Mouse (Mus musculus) adrenal gland, postnatal 14 days (tissue): Measurements from ENCODE around the gene Cers6. TPM values are rescaled to one million over a fixed set of nuclear protein-coding genes. Genes with fewer than 3 reads are reported as not detected.
A peak's percentile ranks its signal among the peaks of the same experiment; 100 is the strongest.

Experiments used
- DNase-seq: peaks from one replicate; pipeline ENCODE4 v3.0.0; 2021; ENCODE audit warnings: mixed read lengths
- total RNA-seq: library from RNA; stranded (reverse); gene quantifications from 2 replicates; pipeline ENCODE4 v1.2.3, GENCODE M21; 2021

Cers6 gene
- total RNA-seq, 1 experiment from 2014 or later = 8.5 TPM

GRCm38 (mm10) chr2:69019821-69020489 is 158.7 kb downstream of the Cers6 start:
- DNase-seq = no peak

- no peak for DNase-seq
Measured at GRCm38 (mm10) chr2:69020636-69021310, 159.5 kb downstream of the Cers6 start.

- no peak for DNase-seq
Measured at GRCm38 (mm10) chr2:69021516-69021915, 160.3 kb downstream of the Cers6 start.

- no peak for DNase-seq
Measured at GRCm38 (mm10) chr2:69024856-69025255, 163.6 kb downstream of the Cers6 start.

- DNase-seq = no peak
Measured at GRCm38 (mm10) chr2:69032562-69032961, 171.3 kb downstream of the Cers6 start.

- no peak for DNase-seq
Measured at GRCm38 (mm10) chr2:69035457-69035856, 174.2 kb downstream of the Cers6 start.

- DNase-seq = no peak
Measured at GRCm38 (mm10) chr2:69037362-69037761, 176.1 kb downstream of the Cers6 start.

- no peak for DNase-seq
Measured at GRCm38 (mm10) chr2:69042327-69043106, 181.3 kb downstream of the Cers6 start.

- DNase-seq = peak; percentile 64
Measured at GRCm38 (mm10) chr2:69043431-69044118, 182.3 kb downstream of the Cers6 start.

GRCm38 (mm10) chr2:69045926-69046325 is 184.7 kb downstream of the Cers6 start:
- DNase-seq = no peak

- no peak for DNase-seq
Measured at GRCm38 (mm10) chr2:69047297-69047696, 186.1 kb downstream of the Cers6 start.

- DNase-seq = no peak
Measured at GRCm38 (mm10) chr2:69047805-69048204, 186.6 kb downstream of the Cers6 start.

GRCm38 (mm10) chr2:69049179-69049578 is 187.9 kb downstream of the Cers6 start:
- no peak for DNase-seq

GRCm38 (mm10) chr2:69050189-69050588 is 188.9 kb downstream of the Cers6 start:
- DNase-seq = no peak

GRCm38 (mm10) chr2:69051596-69051995 is 190.4 kb downstream of the Cers6 start:
- DNase-seq = no peak

- DNase-seq = no peak
Measured at GRCm38 (mm10) chr2:69053210-69053858, 192.1 kb downstream of the Cers6 start.

GRCm38 (mm10) chr2:69054279-69054678 is 193.0 kb downstream of the Cers6 start:
- DNase-seq = peak; percentile 79

GRCm38 (mm10) chr2:69055174-69055573 is 193.9 kb downstream of the Cers6 start:
- DNase-seq = no peak

GRCm38 (mm10) chr2:69061313-69061712 is 200.1 kb downstream of the Cers6 start:
- DNase-seq = no peak

GRCm38 (mm10) chr2:69061910-69062689 is 200.9 kb downstream of the Cers6 start:
- no peak for DNase-seq

- DNase-seq = no peak
Measured at GRCm38 (mm10) chr2:69064759-69065158, 203.5 kb downstream of the Cers6 start.
